Mouse (Mus musculus) cerebellum, postnatal 4 days (tissue): ENCODE results near the gene Snd1.

Experiments used
- DNase-seq, 2 experiments: peaks; one replicate each; pipeline ENCODE4 v3.0.0; 2022; ENCODE audit warnings: low spot score in 2 of 2, mixed read lengths in 1 of 2

Snd1 gene

DNA sequence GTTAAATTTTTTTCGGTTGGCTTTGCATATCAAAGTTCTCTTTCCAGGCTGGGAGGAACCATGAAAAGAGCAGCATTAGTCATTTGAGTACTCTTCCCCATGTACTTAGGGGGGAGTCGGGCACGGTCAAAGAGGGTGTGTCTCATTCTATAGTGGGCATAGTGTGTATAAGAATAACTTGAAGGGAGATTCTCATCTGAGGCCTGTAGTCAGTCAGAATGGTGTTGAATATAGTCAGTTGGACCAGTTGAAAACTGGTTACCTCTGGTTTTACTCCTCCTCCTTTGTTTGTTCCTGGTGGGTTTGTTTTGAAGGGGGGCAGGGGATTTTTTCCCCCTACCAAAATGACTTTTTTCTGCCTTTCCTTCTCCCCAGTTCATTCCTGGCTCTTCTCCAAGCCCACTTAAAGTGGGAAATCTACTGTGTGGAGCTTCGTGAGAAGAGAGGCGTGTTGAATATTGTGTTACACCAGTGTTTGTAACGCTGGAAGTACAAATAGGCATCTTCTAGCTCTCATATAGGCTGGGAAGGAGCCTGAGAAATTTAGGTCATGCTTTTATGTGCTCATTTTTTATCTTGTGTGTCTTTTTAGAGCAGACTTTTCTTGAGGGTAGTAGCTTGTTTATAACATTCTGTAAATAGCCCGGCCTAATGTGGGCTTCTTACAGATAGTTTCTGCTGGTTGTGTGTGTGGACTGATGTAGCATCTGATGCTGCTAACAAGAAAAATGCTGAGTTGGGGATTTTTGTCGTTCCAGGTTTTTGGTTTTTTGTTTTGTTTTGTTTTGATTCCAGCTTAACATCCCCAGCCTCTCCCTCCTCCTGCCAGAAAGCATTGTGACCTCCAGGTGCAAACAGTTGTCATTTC is 231.4 kb downstream of the Snd1 start:
- DNase-seq = no peak

DNA sequence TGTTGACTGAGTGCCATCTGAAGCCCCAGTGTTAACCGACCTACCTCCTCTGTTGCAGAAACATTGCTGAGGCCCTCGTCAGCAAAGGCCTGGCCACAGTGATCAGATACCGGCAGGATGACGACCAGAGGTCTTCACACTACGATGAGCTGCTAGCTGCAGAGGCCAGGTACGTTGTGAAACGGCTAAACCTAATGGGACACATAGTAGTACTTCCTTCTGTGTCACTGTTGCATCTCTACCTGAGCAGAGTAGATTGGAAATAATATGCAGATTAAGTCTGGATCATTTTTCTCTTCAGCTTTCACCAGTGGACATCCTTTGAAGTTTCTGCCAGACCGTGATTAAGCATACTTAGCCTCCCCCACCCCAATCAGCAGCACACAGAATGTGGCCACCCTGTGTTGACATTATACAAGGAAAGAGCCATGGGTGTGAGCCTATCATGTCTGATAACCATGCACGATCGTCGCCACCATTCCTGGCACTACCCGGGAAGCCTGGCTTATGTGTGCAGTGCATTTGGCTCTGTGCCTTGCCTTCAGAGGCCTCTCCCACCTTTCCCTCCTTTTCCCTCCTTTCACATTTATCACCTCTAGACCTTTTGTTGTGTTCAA is 232.1 kb downstream of the Snd1 start:
- DNase-seq = peak in 1 of 2 experiments; percentile 5

DNA sequence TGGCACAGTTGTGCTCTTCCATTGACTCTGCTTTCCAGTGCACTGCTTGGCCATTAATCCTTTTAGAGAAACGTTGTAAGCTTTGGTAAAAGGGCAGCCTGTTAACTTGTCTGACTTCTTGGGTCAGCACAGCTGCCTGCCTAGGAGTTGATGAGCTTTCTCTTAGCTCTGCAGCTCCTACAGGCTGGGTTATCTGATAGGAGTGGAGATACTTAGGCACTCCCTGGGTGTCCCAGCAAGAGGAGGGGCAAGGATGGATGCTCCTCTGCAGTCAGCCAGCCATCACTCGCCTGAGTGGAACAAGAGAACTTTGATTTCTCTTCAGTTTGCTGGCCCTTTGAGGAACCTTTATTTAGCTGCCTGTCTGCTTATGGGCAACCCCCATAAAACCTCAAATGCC is 235.1 kb downstream of the Snd1 start:
- no peak for DNase-seq

DNA sequence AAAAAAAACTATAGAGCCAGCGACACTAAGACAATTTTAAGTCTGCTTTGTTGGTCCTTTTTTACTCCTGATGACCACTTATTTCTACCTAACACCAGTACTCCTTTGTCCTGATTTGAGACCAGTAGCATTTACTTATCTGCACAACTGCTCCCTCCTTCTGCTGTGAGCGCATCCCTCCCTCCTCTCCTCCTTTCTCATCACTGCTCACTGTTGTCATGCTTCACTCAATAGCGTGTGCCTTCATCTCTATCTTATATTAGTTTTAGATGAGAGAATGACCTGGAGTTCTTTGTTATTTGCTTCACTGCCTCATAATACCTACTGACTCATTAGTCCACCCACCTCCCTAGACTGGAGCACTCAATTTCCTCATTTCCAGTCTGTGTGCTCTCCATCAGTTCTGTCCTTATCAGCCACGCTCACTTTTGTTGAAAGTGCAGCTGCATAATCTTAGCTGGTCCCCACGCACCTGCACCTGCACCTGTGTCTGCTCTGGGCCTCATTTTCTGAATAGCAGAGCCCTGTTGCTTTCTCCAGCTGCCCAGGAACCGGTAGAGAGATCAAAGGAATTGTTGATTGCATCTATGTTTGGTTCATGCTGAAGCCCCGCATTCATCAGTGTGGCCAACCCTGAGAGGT is 242.4 kb downstream of the Snd1 start:
- no peak for DNase-seq

DNA sequence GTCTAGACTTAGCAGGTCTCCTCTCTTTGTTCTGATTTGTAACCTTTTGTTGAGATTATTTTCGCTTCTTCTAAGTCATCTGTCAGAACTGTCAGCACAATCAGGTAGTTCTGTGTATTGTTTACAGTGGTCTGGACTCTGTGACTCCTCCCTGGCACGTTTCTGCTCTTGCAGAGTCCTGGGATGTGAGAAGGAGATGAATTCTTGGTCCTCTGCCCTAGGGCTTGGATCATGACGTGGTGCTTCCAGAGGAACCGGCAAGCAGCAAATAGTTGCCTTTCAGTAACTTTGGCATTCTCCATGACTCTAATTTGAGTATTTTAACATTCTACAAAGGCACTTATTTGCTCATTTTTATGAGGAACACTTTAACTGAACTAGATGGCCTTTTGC is 242.9 kb downstream of the Snd1 start:
- no peak for DNase-seq

DNA sequence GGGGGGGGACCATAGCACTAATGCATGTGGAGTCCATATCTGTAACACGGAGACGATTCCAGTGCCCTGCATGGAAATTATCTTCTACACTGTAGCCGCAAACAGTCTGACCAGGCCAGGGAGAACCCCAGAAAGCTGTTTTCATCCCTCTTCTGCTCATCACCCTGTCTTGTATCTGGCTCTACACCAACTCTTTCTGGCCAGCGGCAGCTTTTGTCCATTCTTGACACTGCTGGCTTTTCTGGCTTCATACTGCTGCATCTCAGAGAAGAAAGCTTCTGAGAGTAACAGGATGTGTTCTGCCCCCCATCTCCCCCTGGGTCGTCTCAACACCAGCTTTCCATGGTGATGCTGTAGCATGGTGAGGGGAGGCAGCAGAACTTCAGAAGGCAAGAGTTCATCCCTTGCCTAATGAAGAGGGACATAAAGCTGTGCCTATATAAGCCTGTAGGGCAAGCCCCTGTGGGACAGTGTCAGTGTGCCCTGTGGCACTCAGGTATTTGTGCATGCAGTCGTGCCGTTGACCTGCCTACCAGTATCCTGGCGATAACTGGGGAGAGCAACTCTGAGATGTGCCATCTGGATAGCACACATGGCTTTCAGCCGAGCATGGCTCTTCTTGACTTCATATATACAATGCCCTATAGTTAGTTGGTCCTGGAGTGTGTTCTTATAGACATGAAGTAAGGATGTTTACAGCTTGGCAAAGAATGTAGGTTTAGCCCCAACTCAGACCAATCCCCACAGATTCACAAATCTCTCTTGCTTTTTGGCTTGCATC is 245.6 kb downstream of the Snd1 start:
- no peak for DNase-seq

DNA sequence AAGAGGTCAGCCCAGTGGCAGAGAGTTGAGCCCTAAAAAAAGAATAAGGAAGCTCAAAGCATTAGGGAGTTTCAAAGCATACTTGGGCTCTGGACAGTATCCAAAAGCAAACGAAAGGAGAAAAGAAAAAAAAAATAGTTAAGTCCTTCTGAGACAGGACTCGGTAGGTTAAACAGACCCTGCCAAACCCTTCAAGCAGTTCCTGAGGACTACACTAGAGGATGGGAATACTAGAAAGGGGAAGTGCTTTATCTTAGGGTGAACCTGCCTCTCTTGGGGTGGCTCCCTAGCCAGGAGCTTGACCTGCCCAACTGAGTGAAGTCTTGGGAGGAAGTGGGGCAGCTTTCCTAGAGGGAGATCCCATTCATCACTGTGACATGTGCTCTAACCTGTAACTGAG is 248.1 kb downstream of the Snd1 start:
- no peak for DNase-seq

DNA sequence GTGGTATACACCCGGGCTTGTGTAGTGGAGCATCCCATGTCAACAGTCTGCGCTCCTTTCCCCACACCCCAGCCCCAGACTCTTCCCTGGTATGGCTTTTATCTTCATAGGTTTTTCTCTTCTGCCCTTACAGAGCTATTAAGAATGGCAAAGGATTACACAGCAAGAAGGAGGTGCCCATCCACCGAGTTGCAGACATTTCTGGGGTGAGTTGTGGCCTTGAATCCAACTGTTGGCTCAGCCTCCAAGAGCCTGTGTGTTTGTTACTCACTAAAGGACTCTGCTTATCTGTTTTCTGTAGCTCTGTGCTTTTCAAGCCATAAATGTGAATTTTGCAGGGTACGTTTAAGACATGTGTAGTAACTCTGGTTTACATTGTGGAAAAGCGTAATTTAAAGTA is 249.8 kb downstream of the Snd1 start:
- DNase-seq = no peak

DNA sequence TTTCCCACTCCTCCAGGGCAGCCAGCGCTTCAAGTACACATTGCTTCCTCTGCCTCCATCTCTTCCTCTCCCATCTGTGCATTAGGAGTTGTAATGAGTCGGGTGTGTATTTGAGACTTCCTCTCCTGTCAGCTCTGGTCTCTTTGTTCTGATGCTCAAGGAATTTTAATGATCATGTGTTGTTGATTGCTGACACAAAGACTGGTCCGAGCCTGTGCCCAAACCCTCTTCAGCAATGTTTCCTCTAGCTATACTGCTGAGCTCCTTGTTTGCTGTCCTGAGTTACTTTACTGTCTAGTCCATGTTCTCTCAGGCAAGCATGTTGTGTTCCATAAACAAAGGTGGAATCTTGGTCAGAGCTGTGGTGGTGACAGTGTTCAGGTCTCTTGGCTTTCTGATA is 254.3 kb downstream of the Snd1 start:
- no peak for DNase-seq

DNA sequence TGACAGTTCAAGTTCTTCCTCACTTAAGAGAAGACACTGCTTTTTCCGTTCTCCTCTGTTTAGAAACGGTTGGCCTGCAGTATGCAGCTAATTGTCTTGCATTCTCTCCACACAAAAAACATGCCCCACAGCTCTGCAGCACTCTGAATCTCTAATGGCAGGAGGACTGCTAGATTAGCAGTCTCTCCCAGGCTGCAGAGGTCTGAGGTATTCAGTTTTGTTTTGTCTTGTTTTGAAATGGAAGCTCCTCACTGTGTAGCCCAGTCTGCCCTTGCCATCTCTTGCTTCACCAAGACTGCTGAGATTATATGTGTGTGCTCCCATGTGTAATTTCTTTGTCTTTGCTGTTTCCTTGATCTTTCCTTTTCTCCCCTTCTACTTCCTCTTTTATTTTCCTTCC is 254.7 kb downstream of the Snd1 start:
- DNase-seq = no peak

DNA sequence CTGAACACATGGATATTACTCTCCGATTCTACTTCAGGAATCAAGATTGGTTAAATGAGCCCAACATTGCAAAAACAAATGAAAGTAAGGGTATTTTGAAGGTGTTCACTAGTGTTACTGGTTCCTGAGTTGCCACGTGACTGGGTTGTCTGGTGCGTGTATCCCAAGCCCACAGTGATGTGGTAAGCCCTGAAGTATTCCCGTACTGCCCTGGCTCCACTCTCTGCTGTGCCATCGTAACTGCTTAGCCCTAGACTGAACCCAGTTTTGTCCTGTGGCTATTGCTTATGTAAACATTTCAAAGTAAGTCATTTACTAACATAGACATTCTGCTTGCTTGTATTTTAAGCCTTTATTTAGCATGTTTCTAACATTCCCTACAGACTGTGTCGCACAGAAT is 256.3 kb downstream of the Snd1 start:
- no peak for DNase-seq

DNA sequence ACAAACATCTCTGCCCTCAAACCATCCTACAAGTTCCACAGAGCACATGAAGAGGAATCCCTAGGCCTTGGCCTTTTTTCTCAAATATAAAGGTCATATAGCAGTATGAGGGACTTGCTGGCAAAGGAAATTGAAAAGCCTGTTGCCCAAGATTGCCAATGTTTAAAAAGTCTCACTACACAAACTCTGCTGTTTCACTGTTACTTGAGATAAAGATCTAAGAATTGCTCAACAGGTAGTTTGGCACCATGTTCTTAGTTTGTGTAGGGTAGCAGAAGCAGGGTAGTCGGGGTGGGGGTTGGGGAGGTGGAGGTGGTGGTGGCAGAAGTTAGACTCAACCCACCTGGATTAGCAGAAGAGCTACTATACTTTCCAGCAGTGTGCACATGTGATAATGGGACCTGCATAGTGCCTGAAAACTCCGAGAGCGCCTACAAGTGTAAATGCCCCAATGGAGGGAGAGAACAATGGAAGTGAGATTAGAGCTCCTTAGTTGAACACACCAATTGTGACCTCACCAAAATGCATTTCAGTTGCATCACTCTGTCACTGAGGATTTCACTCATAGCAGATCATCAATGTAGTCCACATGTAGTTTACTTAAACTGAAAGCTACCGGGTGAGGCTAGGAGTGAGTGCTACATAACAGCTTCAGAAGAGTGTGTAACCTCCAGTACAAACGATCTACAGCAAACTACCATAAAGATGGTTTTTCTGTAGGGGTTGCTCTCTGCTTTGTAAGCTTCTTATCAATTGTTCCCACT is 259.1 kb downstream of the Snd1 start:
- DNase-seq = no peak

DNA sequence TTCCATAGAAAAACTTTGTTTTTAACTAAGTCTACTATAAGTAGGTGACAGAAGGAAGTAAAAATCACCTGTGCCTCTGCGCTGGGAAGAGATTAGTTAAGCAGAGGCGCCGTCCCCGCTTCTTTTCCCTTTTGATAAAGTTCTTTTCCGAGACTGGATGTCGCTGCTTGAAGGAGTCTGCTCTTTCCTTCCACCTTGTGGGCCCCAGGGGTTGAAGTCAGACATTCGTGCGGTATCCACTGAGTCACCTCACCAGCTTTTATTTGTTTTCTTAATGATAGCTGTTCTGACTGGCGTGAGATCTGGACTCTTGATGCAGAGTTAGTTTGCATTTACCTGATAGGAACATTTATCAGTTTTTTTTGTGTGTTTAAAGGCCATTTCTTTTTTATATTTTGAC is 260.2 kb downstream of the Snd1 start:
- no peak for DNase-seq

DNA sequence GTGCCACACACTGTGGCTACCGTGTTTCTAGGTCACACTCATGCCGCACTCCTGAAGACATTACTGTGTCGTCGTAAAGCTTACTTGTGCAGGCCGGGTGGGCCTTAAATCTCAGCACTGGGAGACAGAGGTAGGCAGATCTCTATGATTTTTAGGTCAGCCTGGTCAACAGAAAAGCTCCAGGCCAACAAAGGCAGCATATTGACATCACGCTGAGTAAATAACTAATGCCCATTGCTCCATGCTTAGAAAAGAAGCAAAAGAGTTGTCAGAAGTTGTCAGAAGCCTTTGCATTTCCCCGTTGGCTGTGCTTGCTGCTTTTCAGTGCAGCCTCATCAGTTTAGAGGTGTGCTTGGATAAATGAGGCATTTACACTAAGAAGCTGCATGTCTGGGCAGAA is 261.7 kb downstream of the Snd1 start:
- no peak for DNase-seq

DNA sequence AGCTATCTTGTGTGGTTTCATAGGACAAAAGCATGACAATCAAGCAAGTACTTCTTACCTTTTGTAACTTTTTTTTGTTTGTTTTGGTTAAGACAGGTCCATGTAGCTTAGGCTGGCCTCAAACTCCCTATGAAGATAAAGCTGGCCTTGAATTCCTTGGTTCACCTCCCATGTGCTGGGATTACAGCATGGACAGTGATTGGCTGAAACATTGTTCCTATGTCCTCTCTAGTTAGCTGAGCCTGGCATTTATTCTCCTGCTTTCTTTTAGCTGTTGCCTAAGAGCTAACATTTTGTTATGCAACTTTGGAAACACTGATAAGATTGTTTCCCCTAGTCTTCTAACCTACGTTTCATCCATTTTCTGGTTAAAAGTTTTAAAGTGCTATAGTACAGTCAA is 262.7 kb downstream of the Snd1 start:
- no peak for DNase-seq

DNA sequence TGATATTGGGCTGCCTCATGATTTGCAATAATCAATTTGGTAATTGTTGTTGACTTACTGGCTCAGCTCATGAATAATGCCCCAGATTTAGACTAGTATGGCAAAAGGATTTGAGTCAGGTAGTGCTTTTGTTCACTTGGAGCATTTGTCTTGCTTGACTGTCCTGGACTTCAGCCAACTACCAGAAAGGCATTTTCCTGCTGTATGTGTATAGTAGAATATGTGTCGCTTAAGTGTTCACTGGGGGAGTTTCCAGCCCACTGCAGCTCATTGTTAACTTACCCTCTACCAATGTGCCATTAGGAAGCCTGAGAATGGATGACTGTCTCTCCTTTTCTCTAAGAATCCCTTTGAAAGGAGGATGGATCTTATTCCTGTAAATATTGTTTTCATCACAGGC is 268.6 kb downstream of the Snd1 start:
- DNase-seq = no peak

DNA sequence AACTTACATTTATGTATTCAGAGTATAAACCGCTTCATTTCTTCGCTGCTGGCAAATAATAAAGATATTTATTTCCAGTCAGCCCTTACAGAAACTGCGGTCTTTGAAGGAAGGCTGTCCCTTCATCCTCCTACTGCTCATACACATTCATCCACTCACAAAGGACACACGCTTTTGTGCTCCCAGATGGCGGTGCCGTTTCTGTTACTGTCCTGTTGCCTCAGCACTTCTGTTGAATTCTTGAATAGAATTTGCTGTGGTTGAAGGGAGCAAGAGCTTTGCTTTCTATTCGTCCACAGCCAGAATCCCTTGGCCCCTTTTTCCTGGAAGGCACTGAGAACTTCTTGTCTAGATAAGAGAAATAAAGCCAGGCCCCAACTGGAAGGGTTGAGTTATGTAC is 270.9 kb downstream of the Snd1 start:
- DNase-seq = no peak

DNA sequence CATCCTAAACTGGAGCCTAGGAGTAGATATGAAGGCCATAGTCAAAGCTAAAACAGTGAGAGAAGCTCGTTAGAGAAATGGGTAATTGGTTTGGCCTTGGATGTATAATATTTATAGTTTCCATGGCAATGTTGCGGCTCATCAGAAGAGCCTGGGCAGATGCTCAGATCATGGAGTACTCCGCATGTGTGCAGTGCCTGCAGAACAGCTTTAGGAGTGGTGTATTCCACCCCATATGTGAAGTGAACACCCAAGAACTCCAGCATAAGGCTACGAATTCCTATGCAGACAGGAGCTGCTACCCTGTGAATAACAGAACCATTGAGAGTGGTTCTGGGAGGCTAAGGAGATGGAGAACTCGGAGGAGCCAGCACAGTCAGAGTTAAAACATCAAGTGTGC is 272.1 kb downstream of the Snd1 start:
- no peak for DNase-seq

DNA sequence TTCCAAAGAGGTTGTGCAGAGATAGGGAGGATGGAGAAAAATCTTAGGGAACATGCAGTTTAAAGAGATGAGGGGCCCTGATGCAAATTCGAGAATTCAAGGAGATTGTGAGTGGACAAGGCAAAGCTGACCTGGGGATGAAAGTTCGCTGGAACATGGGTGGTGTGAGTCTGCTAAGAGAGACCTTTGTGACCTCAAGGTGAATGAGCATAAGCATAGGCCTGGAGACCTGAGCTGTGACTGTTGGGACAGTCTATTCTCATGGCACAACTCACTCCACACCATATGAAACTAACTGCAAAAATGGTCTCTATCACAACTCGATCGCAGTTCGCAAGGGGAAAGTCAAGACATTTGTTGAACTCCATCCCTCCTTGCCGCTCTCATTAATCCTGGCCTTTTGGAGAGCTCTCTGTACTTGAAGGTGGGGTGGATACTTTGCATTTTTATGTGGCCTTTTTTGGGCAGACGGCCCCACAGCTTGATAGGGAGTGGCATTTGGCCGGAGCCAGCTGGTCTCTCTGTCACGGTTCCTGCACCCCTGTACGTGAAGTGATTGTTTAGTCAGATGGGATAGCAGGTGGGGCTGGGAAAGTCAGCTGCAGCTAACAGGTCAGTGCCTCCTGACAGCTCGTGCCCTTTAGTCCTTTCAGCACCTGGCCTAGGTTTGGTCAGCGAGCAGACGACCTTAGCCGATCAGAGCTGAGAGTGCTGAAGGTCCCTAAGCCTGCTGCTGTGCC is 273.2 kb downstream of the Snd1 start:
- peak in 1 of 2 experiments; percentile 52 for DNase-seq

DNA sequence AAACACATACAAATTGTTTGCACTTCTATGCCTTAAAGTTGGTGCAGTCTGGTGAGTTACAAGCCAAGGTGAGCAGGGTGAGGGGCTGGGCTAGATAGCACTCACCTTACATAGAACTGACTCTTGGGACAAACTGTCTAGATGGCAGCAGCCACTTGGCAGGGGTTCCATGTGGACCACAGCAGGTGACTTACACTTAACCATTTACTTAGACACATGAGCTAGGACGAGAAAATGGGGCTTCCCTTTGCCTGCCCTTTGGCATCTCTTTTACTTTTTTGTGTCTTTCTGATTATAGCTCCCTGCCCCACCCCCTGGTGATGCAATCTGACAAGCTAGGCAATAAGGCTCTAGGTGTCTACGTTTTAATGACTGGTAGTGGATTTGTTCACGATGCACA is 274.3 kb downstream of the Snd1 start:
- DNase-seq = no peak

DNA sequence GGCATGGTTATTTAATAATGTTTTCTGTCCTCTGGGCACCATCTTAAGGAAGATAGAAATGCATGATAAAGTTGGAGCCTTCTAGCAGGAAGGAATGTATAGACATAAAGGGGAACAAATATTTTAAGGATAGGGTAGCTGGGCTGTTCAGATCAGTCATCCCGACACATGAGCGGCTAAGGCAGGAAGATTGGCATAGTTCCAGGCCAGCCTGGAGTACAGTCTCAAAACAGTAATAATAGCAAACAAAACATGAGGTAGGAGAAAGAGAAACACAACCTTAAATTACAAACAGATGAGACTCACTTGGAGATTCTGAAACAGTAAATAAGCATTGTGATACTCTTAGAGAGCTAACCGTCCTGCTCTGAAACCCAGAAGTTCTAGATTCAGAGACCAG is 276.2 kb downstream of the Snd1 start:
- no peak for DNase-seq
